Mouse (Mus musculus): ENCODE results near the gene Cfap97d2. TPM values are rescaled to one million over a fixed set of nuclear protein-coding genes. Genes with fewer than 3 reads are reported as not detected.
A peak's percentile ranks its signal among the peaks of the same experiment; 100 is the strongest.

Cfap97d2 gene
- polyA plus RNA-seq, 1 experiment: 2.8 TPM

GRCm38 (mm10) chr8:13670011-13670471 lies 35.6 kb upstream of the Cfap97d2 start:
- TF ChIP-seq POLR2A (IDR thresholded peaks at IDR 0.05; ENCODE audit: borderline replicate concordance, control insufficient read depth, low read depth, low read length) (no peak), CTCF (IDR thresholded peaks at IDR 0.05; ENCODE audit: control insufficient read depth, insufficient read depth, low read length) (no peak)
- Histone ChIP-seq H3K4me3 (replicated peaks; ENCODE audit: control insufficient read depth, low read depth, low read length) (no peak overlapping the region), H3K27ac (ENCODE audit: control insufficient read depth, insufficient read depth, low read depth, low read length, poor library complexity) (no peak overlapping the region; the same call in 1 of the 2 replicates), H3K4me1 (ENCODE audit: control insufficient read depth, insufficient read depth, low read length) (peaks cover 16% of the 10 kb centered on the region)
- 90% methylated on average over 17 of the region's 17 CpGs for WGBS

GRCm38 (mm10) chr8:13671246-13672003 lies 34.3 kb upstream of the Cfap97d2 start:
- no peak overlapping the region for H3K27ac ChIP-seq (ENCODE audit: control insufficient read depth, insufficient read depth, low read depth, low read length, poor library complexity)

GRCm38 (mm10) chr8:13673215-13673614 lies 32.5 kb upstream of the Cfap97d2 start:
- Histone ChIP-seq H3K27ac (ENCODE audit: control insufficient read depth, insufficient read depth, low read depth, low read length, poor library complexity) (peak overlapping the region; percentile 68), H3K4me1 (ENCODE audit: control insufficient read depth, insufficient read depth, low read length) (peaks cover 12% of the 10 kb centered on the region), H3K4me3 (replicated peaks; ENCODE audit: control insufficient read depth, low read depth, low read length) (no peak overlapping the region)
- TF ChIP-seq POLR2A (IDR thresholded peaks at IDR 0.05; ENCODE audit: borderline replicate concordance, control insufficient read depth, low read depth, low read length) (no peak), CTCF (IDR thresholded peaks at IDR 0.05; ENCODE audit: control insufficient read depth, insufficient read depth, low read length) (no peak; the same call in 1 of the 2 replicates)
- 61% methylated on average over 4 of the region's 4 CpGs for whole genome bisulfite sequencing

More at GRCm38 (mm10) chr8:13671246-13672003, 34.3 kb upstream of the Cfap97d2 start:
- no peak overlapping the region for H3K4me3 ChIP-seq (replicated peaks; ENCODE audit: control insufficient read depth, low read depth, low read length)
- WGBS: 48% methylated on average over 10 of the region's 10 CpGs
- H3K4me1 ChIP-seq (ENCODE audit: control insufficient read depth, insufficient read depth, low read length): peaks cover 12% of the 10 kb centered on the region
- TF ChIP-seq CTCF (IDR thresholded peaks at IDR 0.05; ENCODE audit: control insufficient read depth, insufficient read depth, low read length) (no peak), POLR2A (IDR thresholded peaks at IDR 0.05; ENCODE audit: borderline replicate concordance, control insufficient read depth, low read depth, low read length) (no peak)

- H3K27ac ChIP-seq (ENCODE audit: control insufficient read depth, insufficient read depth, low read depth, low read length, poor library complexity): peak overlapping the region; percentile 95
- WGBS: 4% methylated on average over 12 of the region's 12 CpGs
- no peak for TF ChIP-seq POLR2A (IDR thresholded peaks at IDR 0.05; ENCODE audit: borderline replicate concordance, control insufficient read depth, low read depth, low read length)
- TF ChIP-seq CTCF (IDR thresholded peaks at IDR 0.05; ENCODE audit: control insufficient read depth, insufficient read depth, low read length): 0 out of 2 replicates have a peak, but pooled peaks have one; percentile 7
- H3K4me3 ChIP-seq (replicated peaks; ENCODE audit: control insufficient read depth, low read depth, low read length): peak overlapping the region; percentile 58
- H3K4me1 ChIP-seq (ENCODE audit: control insufficient read depth, insufficient read depth, low read length): peaks cover 15% of the 10 kb centered on the region
These were observed 31.2 kb upstream of the Cfap97d2 start for GRCm38 (mm10) chr8:13674294-13675010.

- WGBS: 2% methylated on average over 4 of the region's 4 CpGs
- TF ChIP-seq CTCF (IDR thresholded peaks at IDR 0.05; ENCODE audit: control insufficient read depth, insufficient read depth, low read length) (no peak), POLR2A (IDR thresholded peaks at IDR 0.05; ENCODE audit: borderline replicate concordance, control insufficient read depth, low read depth, low read length) (no peak)
- H3K27ac ChIP-seq (ENCODE audit: control insufficient read depth, insufficient read depth, low read depth, low read length, poor library complexity): peak overlapping the region; percentile 95
- H3K4me1 ChIP-seq (ENCODE audit: control insufficient read depth, insufficient read depth, low read length): peaks cover 15% of the 10 kb centered on the region
- H3K4me3 ChIP-seq (replicated peaks; ENCODE audit: control insufficient read depth, low read depth, low read length): peak overlapping the region; percentile 91
These were observed 30.6 kb upstream of the Cfap97d2 start for GRCm38 (mm10) chr8:13675121-13675520.

GRCm38 (mm10) chr8:13675524-13675923 lies 30.2 kb upstream of the Cfap97d2 start:
- TF ChIP-seq POLR2A (IDR thresholded peaks at IDR 0.05; ENCODE audit: borderline replicate concordance, control insufficient read depth, low read depth, low read length) (no peak), CTCF (IDR thresholded peaks at IDR 0.05; ENCODE audit: control insufficient read depth, insufficient read depth, low read length) (no peak)

GRCm38 (mm10) chr8:13676302-13676700 lies 29.4 kb upstream of the Cfap97d2 start:
- H3K4me3 ChIP-seq (replicated peaks; ENCODE audit: control insufficient read depth, low read depth, low read length): peak overlapping the region; percentile 91
- WGBS: 0% methylated on average over 12 of the region's 12 CpGs
- H3K4me1 ChIP-seq (ENCODE audit: control insufficient read depth, insufficient read depth, low read length): peaks cover 12% of the 10 kb centered on the region
- H3K27ac ChIP-seq (ENCODE audit: control insufficient read depth, insufficient read depth, low read depth, low read length, poor library complexity): peak overlapping the region; percentile 95
- TF ChIP-seq CTCF (IDR thresholded peaks at IDR 0.05; ENCODE audit: control insufficient read depth, insufficient read depth, low read length) (no peak), POLR2A (IDR thresholded peaks at IDR 0.05; ENCODE audit: borderline replicate concordance, control insufficient read depth, low read depth, low read length) (no peak)

More at GRCm38 (mm10) chr8:13675524-13675923, 30.2 kb upstream of the Cfap97d2 start:
- Histone ChIP-seq H3K27ac (ENCODE audit: control insufficient read depth, insufficient read depth, low read depth, low read length, poor library complexity) (peak overlapping the region; percentile 95), H3K4me3 (replicated peaks; ENCODE audit: control insufficient read depth, low read depth, low read length) (peak overlapping the region; percentile 91), H3K4me1 (ENCODE audit: control insufficient read depth, insufficient read depth, low read length) (peaks cover 15% of the 10 kb centered on the region)
- WGBS: 8% methylated on average over 8 of the region's 8 CpGs
